Mouse (Mus musculus) layer of hippocampus, adult 2 months (tissue): ENCODE measurements around the gene Rnf180. TPM values are rescaled to one million over a fixed set of nuclear protein-coding genes. Genes with fewer than 3 reads are reported as not detected.

ENCODE experiments used
- DNase-seq, 2 experiments: peaks; one replicate each; pipeline ENCODE4 v3.0.0; 2022; ENCODE audit warnings: low spot score in 2 of 2
- H3K27ac ChIP-seq: fragments of 200-600 bp; 2 replicates; pipeline ENCODE4 v1.8.1; 2022
- H3K4me3 ChIP-seq: fragments of 200-600 bp; 2 replicates; pipeline ENCODE4 v1.8.1; 2022; ENCODE audit warnings: mild to moderate bottlenecking
- CTCF ChIP-seq: fragments of 200-600 bp; conservative IDR thresholded peaks from 2 replicates; pipeline ENCODE4 v1.8.1; 2022; ENCODE audit warnings: antibody characterized with exemption, mild to moderate bottlenecking, moderate library complexity
- total RNA-seq, 2 experiments: library from RNA; stranded (reverse); gene quantifications; 2 replicates each; pipeline ENCODE4 v1.2.3; 2021

Rnf180 gene
- total RNA-seq, 2 experiments from 2014 or later = 17.3 to 18.8 TPM

DNA sequence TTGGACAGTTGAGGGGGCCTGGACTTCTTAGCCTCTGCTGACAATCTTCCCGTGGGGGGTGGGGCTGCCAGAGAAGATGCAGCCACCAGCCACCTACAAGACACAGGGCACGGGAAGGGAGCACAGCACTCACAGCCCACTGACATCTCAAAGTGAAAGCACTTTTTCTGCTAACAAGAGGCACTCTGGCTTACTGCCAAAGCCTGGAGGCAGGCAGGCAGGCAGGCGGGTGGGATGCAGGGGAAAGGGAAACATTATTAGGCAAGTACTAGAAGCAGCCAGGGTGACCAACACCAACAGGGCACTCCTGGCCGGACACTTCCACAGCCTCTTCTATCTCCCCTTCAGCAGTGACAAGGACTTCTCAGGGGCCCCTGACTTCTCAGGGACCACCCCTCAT lies 2.8 kb downstream of the Rnf180 start:
- peak overlapping the region; percentile 24 for H3K27ac ChIP-seq
- H3K4me3 ChIP-seq = peak overlapping the region; percentile 37
- peak; percentile 59 to 60 for DNase-seq
- no peak for TF ChIP-seq CTCF

DNA sequence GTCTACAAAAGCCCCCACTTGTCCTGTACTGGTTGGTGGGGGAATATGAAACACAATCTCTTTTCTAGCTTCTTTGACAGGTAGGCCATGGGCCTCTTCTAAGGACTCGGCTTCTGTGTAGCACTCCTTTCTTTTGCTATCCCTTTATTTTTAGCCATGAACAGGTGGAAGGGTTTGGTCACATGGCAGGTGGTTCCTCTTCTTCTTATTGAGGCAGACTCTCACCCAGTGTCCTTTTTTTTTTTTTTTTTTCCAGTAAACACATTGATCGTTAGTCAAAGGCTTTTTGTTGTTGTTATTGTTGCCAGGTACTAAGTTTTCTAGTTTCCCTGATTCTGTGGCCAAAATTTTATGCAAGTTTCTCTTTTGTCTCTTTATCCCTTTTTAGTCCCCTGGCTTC lies 4.0 kb downstream of the Rnf180 start:
- DNase-seq = no peak

DNA sequence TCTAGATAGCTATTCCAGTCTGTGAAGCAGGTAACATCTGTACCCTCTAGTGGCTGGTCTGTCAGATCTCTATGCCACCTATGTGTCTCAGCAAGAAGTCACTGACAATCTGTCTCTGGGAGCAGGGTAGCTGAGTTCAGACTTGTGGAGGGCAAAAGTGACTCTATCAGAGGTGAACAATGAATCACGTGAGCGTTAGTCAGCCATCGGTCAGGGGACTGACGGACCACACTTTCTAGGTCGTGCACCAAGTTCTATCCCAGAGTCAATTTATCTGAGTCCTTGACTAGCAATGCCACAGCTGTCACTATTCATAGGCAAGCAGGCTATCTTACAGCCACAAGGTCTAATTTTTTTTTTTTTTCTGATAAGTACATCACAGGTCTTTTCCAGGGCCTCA lies 4.6 kb downstream of the Rnf180 start:
- Histone ChIP-seq H3K4me3 (no peak overlapping the region), H3K27ac (no peak overlapping the region)
- no peak for TF ChIP-seq CTCF
- DNase-seq = no peak

More for the DNA sequence above, 4.0 kb downstream of the Rnf180 start:
- TF ChIP-seq CTCF = no peak
- Histone ChIP-seq H3K4me3 (no peak overlapping the region), H3K27ac (no peak overlapping the region)

DNA sequence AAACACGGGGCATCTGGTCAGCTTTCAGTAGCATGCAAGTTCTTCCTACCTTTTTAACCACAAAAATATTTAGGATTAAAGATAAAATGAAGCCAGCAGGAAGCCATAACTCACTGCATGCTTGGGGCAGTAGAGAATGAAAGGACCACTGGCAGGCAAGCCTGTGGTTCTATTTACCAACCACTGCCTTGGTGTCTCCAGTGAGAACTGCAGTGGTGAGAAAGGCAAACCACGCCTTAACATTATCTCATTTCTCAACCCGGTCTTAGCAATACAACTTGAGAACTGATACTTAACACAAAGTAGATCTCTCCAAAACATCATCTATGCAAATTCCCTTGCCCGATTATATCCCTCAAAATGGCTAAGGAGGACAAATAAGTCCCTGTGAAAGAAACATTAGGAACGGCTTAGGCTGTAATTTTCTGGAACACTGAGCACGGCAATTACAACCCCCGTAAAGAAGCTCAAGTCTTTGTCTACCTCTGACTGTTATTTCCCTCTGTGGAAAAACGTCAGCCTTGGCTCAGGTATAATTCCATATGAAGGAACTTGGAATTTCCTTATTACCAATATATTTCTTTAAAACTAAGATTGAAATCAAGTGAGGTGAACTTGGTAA lies 15.1 kb downstream of the Rnf180 start:
- H3K27ac ChIP-seq = no peak overlapping the region
- no peak for TF ChIP-seq CTCF
- H3K4me3 ChIP-seq = no peak overlapping the region
- DNase-seq = no peak

DNA sequence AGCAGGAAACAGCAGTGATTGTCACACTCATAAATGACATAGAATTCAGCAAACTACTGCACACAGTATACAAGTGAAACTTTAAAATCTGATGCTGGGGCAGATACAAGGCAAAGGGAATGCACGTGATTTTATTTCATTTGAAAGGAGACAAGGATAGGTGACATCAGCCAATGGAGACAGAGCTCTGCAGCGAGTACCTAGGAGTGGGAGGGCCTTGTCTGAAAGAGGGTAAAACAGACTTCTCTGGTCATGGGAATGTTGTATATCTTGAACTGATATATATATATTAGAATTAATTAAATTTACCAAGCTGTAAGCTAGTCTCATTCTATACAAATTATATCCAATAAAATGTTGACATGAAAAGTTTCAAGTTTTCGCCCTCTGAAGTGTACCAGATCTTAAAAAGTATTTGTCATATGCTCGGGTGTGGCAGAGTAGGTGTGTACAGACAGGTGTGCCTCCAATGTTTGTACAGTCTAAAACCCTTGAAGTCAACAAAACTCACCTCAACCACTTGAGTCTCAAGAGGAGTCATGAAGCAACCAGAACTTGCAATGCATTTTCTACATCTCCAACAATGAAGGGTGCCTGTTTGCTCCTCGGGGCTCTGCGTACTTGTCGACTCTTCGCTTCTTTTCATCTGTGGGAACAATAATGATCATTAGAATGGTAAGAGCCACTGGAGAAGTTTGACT lies 24.1 kb downstream of the Rnf180 start:
- no peak overlapping the region for H3K4me3 ChIP-seq
- TF ChIP-seq CTCF = no peak
- DNase-seq = no peak
- H3K27ac ChIP-seq = no peak overlapping the region

DNA sequence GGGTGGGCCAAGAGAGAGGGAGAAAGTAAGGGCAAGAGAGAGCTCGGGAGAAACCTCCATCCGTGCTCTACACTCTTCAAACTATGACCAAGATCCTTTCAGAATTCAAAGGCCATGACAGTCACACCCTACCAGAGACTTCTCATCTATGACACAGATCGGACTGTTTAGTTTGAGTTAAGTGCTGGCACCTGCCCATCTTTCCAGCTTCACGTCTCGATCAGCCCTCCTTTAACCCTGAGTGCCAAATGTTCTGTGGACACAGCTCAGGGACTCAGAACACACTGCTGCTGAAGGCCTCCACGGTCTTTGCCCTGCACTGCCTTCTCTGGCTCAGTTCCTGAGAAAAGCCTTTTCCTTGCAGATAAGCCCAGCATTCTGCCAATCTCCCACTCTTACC lies 27.2 kb downstream of the Rnf180 start:
- no peak for TF ChIP-seq CTCF
- no peak for DNase-seq
- no peak overlapping the region for H3K27ac ChIP-seq
- H3K4me3 ChIP-seq = no peak overlapping the region

DNA sequence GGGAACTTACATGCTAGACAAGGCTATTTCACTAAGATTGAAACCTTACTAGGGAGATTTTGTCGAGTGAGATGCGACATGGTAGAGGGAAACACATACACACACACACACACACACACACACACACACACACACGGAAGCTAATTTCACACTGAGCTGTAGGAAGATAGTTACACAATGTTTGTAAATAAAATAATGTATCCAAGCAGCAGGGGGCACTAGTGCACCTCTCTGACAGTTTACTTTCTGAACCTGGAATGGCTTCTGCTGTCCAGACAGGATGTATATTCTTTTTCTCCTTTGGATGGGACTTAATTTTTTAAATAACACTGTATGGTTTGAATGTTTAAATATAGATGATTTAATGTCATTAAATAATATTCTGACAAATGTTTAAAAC lies 27.9 kb downstream of the Rnf180 start:
- Histone ChIP-seq H3K4me3 (no peak overlapping the region), H3K27ac (no peak overlapping the region)
- DNase-seq = peak; percentile 70 to 74
- peak; percentile 78 for TF ChIP-seq CTCF

DNA sequence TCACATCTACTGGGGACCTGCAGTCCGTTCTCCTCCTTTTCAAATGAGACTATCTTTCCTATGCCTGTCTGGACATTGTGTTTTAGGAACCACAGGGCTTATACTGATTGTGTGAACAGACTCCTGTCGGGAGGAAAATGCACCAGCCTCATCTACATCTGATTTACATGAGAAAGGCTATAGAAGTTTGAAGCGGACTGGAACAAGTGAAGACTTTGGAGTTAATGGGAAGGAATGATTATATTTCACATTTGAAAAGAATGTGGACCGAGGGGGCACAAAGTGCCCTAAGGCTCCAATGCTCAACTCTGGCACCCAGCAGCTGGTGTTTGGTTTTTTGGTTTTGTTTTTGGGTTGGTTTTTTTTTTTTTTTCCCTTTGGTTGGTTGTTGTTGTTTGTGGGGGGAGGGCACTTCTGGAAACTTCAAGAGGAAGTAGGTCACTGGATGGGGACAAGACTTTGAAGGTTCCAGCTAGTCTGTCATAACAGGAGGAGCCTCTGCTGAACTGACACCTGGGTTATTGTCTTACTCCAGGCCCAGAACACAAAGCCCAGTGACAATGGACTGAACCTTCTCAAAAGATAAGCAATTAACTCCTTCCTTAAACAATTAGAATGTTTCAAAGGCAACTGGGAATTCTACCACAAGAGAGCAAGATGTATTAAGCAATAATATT lies 37.7 kb downstream of the Rnf180 start:
- DNase-seq = no peak
- no peak overlapping the region for H3K4me3 ChIP-seq

DNA sequence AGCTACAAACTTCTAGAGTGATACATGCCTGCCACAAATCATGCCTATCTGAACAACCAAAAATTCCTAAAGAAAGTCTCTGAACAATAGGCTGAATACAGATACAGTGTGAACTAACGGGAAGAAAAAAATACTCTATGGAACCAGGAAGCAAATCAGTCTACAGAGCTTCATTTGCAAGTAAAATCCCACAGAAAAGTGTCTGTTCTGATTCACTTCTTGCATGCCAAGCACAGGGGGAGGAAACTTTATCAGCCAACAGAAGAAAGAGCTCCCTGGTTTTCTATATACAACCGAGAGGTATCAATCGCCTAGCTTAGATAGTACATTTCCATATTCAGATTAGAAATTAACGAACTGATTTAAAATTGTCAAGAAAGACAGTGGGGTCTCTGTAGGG lies 43.8 kb downstream of the Rnf180 start:
- TF ChIP-seq CTCF = no peak
- peak overlapping the region; percentile 64; the same call in 1 of the 2 replicates for H3K27ac ChIP-seq
- DNase-seq = peak in 1 of 2 experiments; percentile 41

More for the DNA sequence above, 37.7 kb downstream of the Rnf180 start:
- no peak for TF ChIP-seq CTCF
- H3K27ac ChIP-seq = no peak overlapping the region

DNA sequence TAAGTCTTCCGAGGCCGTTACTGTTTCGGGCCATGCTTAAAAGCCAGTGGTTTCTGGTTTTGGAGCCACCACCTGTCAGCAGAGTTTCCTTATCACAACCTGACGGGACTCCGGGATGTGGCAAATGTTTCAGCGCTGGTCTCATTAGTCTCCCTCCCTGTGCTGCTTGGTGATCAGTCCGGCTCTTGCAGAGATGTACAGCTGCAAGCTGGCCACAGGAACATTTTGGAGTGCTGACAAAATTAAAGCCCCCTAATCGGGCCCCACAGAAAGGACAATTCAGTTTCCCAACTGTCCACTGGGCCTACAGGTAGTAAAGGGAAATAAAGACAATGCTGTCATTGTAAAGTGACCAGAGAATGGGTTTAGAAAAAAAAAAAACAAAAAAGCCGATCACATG lies 44.4 kb downstream of the Rnf180 start:
- Histone ChIP-seq H3K27ac (peak overlapping the region; percentile 64), H3K4me3 (peak overlapping the region; percentile 31; the same call in 1 of the 2 replicates)
- no peak for TF ChIP-seq CTCF
- no peak for DNase-seq

More for the DNA sequence above, 43.8 kb downstream of the Rnf180 start:
- H3K4me3 ChIP-seq = peak overlapping the region; percentile 10; the same call in 1 of the 2 replicates

DNA sequence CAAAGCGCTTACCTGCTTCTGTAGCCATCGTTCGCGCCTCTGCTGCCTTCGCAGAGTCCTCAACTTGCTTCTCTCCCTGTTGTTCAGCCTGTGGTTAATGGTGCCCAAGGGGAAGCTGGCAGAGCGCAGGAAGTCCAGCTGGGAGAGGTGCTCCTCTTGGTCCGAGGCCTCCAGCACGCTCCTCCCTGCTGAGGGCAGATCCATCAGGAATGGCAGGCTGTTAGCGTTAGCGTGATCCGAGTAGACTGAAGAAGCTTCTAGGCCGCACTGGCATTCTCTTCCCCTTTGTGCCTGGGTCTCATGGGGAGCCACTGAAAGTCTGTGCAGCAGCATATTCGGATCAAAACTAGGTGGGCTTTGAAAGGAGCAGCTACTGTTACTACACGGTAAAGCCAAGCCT lies 45.0 kb downstream of the Rnf180 start:
- TF ChIP-seq CTCF = no peak
- peak overlapping the region; percentile 31 for H3K4me3 ChIP-seq
- DNase-seq = no peak
- H3K27ac ChIP-seq = peak overlapping the region; percentile 64

DNA sequence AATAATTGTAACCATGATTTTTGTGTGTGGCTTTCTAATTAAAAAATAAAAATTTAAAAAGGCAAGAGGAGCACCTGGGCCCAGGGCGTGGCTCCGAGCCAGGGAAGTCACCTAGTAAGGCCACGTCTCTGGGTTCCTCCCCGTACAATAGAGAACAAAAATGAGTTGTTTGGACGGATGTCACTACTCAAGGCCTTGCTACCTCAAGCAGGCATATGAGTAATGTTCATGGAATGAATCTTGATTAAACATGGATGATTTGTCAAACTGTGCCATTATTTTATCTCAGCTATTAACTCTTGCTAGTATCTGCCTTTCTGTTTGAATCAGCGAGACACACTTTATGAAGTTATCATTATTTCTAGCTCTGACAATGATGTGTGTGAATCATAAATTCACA lies 46.9 kb downstream of the Rnf180 start:
- Histone ChIP-seq H3K4me3 (peak overlapping the region; percentile 17; the same call in 1 of the 2 replicates), H3K27ac (no peak overlapping the region)
- TF ChIP-seq CTCF = no peak
- DNase-seq = no peak

DNA sequence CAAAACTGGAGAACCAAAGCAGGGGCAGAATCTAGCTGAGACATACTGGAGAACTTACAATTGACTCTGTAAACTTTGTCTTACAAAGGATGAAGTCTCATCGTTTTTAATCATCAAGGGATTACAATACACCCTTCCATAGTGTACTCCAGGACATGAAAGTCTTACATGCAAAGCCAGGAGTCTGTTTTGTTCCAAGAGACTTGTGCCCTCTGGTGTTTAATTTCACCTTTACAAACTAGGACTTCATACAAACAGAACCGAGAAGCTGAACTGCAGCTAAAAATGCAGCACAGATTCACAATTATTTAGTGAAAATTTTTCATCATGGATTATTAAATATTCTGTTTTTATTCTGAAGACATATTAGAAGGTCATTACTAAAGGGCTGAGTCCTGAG lies 53.8 kb downstream of the Rnf180 start:
- peak; percentile 65 for TF ChIP-seq CTCF
- Histone ChIP-seq H3K4me3 (no peak overlapping the region), H3K27ac (no peak overlapping the region)
- DNase-seq = no peak

DNA sequence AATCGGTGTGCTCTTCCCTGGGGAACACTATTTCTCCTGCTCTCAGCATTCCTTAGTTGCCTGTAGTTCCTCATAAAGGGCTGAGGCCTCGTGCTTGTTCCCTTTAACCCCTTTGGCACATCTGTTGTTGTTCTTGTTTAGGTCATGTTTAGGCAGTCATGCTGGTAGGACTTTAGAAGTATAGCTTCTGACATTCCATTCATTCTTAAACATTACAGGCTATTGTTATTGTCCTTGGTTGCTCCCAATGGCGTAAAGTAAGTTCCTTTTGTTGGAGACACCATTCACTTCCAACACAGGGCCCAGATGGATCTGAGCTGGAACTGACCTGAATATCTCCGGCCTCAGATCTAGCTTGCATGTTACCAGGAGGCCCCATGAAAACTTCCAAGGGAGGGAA lies 67.5 kb downstream of the Rnf180 start:
- no peak for TF ChIP-seq CTCF
- Histone ChIP-seq H3K4me3 (no peak overlapping the region), H3K27ac (peak overlapping the region; percentile 61)
- DNase-seq = no peak
